Comparison of ENCODE assay signal across 10 mouse cellular contexts in genomic region chr8:60981388-60981787, GRCm38 (mm10). TPM values are rescaled to one million over a fixed set of nuclear protein-coding genes. Genes with fewer than 3 reads are reported as not detected.
A peak's percentile ranks its signal among the peaks of the same experiment; 100 is the strongest.
DNase-seq lines count a peak whose midpoint lies in the region; ATAC-seq and TF ChIP-seq lines count a peak whose summit lies in the region.
"Had no signal": no experiment of that assay in that cellular context is flagged by ENCODE, and none has a peak within 500 bp of the region (broad histone marks: within the 10 kb centered on the region; RNA-seq: fewer than 3 reads in every experiment).

No protein-coding gene starts in this region.

- ATAC-seq in kidney, embryonic 14.5 days (ENCODE audit: low FRiP score, low TSS enrichment) = no peak
- no peak for ATAC-seq in G1E (ENCODE audit: extremely low read depth, insufficient number of reproducible peaks, low FRiP score, poor library complexity, severe bottlenecking)
- ATAC-seq in hindbrain, embryonic 16.5 days = no peak
- no peak for ATAC-seq in midbrain, embryonic 16.5 days
- no peak for ATAC-seq in CD4-positive, CD25-positive, alpha-beta regulatory T cell, adult 4 months

- 0 out of 2 replicates have a peak, but pooled peaks cover 2% of the 10 kb centered on the region for H3K9me3 ChIP-seq in kidney, embryonic 14.5 days (ENCODE audit: control insufficient read depth, low read length)
- H3K9me3 ChIP-seq in G1E (replicated peaks) = no peaks in the 10 kb centered on the region
- H3K9me3 ChIP-seq in hindbrain, embryonic 16.5 days (ENCODE audit: control insufficient read depth, low read length) = no peaks in the 10 kb centered on the region
- H3K9me3 ChIP-seq in midbrain, embryonic 16.5 days (replicated peaks; ENCODE audit: control insufficient read depth, low read length, poor library complexity, severe bottlenecking) = no peaks in the 10 kb centered on the region

- H3K36me3 ChIP-seq in kidney, embryonic 14.5 days (ENCODE audit: control insufficient read depth, insufficient read depth, low read length) = no peaks in the 10 kb centered on the region
- H3K36me3 ChIP-seq in G1E (replicated peaks) = peaks cover 4% of the 10 kb centered on the region
- H3K36me3 ChIP-seq in hindbrain, embryonic 16.5 days (ENCODE audit: control insufficient read depth, insufficient read depth, low read length) = no peaks in the 10 kb centered on the region
- no peaks in the 10 kb centered on the region for H3K36me3 ChIP-seq in midbrain, embryonic 16.5 days (ENCODE audit: control insufficient read depth, insufficient read depth, low read length)

- no peak for TF ChIP-seq CTCF in G1E (IDR thresholded peaks at IDR 0.05; ENCODE audit: low read depth, low read length)

- H3K9ac ChIP-seq in kidney, embryonic 14.5 days (ENCODE audit: low read depth, low read length) = no peak overlapping the region
- H3K9ac ChIP-seq in hindbrain, embryonic 16.5 days (ENCODE audit: low read depth, low read length) = no peak overlapping the region
- H3K9ac ChIP-seq in midbrain, embryonic 16.5 days (ENCODE audit: low read depth, low read length) = no peak overlapping the region

- 20% methylated on average over 1 of the region's 1 CpGs for WGBS in kidney, embryonic 14.5 days
- WGBS in hindbrain, embryonic 16.5 days = 59% methylated on average over 1 of the region's 1 CpGs
- 56% methylated on average over 1 of the region's 1 CpGs for WGBS in midbrain, embryonic 16.5 days

- no peak for DNase-seq in kidney, adult 18-20 months
- no peak for DNase-seq in G1E (ENCODE audit: low spot score)
- DNase-seq in left cerebral cortex, adult 8-10 months (ENCODE audit: low spot score in 2 of 2) = no peak
- DNase-seq: cerebellum, adult 18-20 months; right cerebral cortex, postnatal 14 days; thymus, postnatal 25 days had no signal

- peak overlapping the region; percentile 79 for H3K4me2 ChIP-seq in kidney, embryonic 14.5 days (replicated peaks; ENCODE audit: low read depth, low read length)
- H3K4me2 ChIP-seq in hindbrain, embryonic 16.5 days (ENCODE audit: low read length) = peak overlapping the region; percentile 95
- peak overlapping the region; percentile 97 for H3K4me2 ChIP-seq in midbrain, embryonic 16.5 days (ENCODE audit: low read length)

- 0 out of 2 replicates have a peak, but pooled peaks cover 2% of the 10 kb centered on the region for H3K4me1 ChIP-seq in kidney, embryonic 14.5 days (ENCODE audit: control insufficient read depth, insufficient read depth, low read length)
- peaks cover 42% of the 10 kb centered on the region for H3K4me1 ChIP-seq in G1E (ENCODE audit: insufficient read depth, low read depth, low read length)
- peaks cover 14% of the 10 kb centered on the region for H3K4me1 ChIP-seq in hindbrain, embryonic 16.5 days (ENCODE audit: control insufficient read depth, insufficient read depth, low read depth, low read length)
- H3K4me1 ChIP-seq in midbrain, embryonic 16.5 days (ENCODE audit: control insufficient read depth, insufficient read depth, low read length) = peaks cover 16% of the 10 kb centered on the region

- H3K27ac ChIP-seq in kidney, embryonic 14.5 days (ENCODE audit: low read depth, low read length) = no peak overlapping the region
- H3K27ac ChIP-seq in hindbrain, embryonic 16.5 days (ENCODE audit: low read depth, low read length) = no peak overlapping the region
- no peak overlapping the region for H3K27ac ChIP-seq in midbrain, embryonic 16.5 days (ENCODE audit: low read length)

- H3K4me3 ChIP-seq in kidney, embryonic 14.5 days (ENCODE audit: low read length) = no peak overlapping the region; the same call in 1 of the 2 replicates
- peak overlapping the region; percentile 98 for H3K4me3 ChIP-seq in G1E (ENCODE audit: low read depth, low read length)
- H3K4me3 ChIP-seq in hindbrain, embryonic 16.5 days (ENCODE audit: low read length) = no peak overlapping the region
- no peak overlapping the region for H3K4me3 ChIP-seq in midbrain, embryonic 16.5 days (ENCODE audit: low read depth, low read length)

- no peaks in the 10 kb centered on the region for H3K27me3 ChIP-seq in kidney, embryonic 14.5 days (ENCODE audit: control insufficient read depth, insufficient read depth, low read length)
- no peaks in the 10 kb centered on the region for H3K27me3 ChIP-seq in G1E (ENCODE audit: insufficient read depth, low read length)
- no peaks in the 10 kb centered on the region for H3K27me3 ChIP-seq in hindbrain, embryonic 16.5 days (replicated peaks; ENCODE audit: control insufficient read depth, insufficient read depth, low read length)
- H3K27me3 ChIP-seq in midbrain, embryonic 16.5 days (ENCODE audit: control insufficient read depth, insufficient read depth, low read depth, low read length) = no peaks in the 10 kb centered on the region

RNA-seq across cellular contexts. Expression of gene Clcn3, which starts 1.7 kb away (rescaled TPM):
- 16.7 and 24.8 TPM in 2 replicates for polyA plus RNA-seq in kidney, embryonic 14.5 days (2014; fragmentation: Nextera tagmentation; extraction: Ambion mirVana)
- total RNA-seq in G1E (2014; fragmentation: Nextera tagmentation) (175 and 215 TPM in 2 replicates), G1E (2017) (136 and 147 TPM in 2 replicates)
- 16.2 and 18.0 TPM in 2 replicates for polyA plus RNA-seq in G1E (2012)
- polyA plus RNA-seq in hindbrain, embryonic 16.5 days (2015; fragmentation: Nextera tagmentation; extraction: Ambion mirVana) = 79.0 and 79.5 TPM in 2 replicates
- polyA plus RNA-seq in midbrain, embryonic 16.5 days (2015; fragmentation: Nextera tagmentation; extraction: Ambion mirVana) = 74.4 and 78.4 TPM in 2 replicates
- polyA plus RNA-seq in CD4-positive, CD25-positive, alpha-beta regulatory T cell, adult 4 months (2017; shearing (Covaris generic)) = 10 to 100 TPM; 19.0 to 22.3 TPM
- 100 to 1,000 TPM; 121 to 138 (median 128) TPM for total RNA-seq in left cerebral cortex, adult 8-10 months (2022)

RNA-seq across cellular contexts. Expression of gene Nek1, which starts 11.6 kb away (rescaled TPM):
- 15.0 and 24.9 TPM in 2 replicates for polyA plus RNA-seq in kidney, embryonic 14.5 days (2014; fragmentation: Nextera tagmentation; extraction: Ambion mirVana)
- 56.7 and 68.9 TPM in 2 replicates for total RNA-seq in G1E (2014; fragmentation: Nextera tagmentation)
- total RNA-seq in G1E (2017) = 32.1 and 34.9 TPM in 2 replicates
- 6.7 and 6.9 TPM in 2 replicates for polyA plus RNA-seq in G1E (2012)
- polyA plus RNA-seq in hindbrain, embryonic 16.5 days (2015; fragmentation: Nextera tagmentation; extraction: Ambion mirVana) = 26.4 and 30.3 TPM in 2 replicates
- 27.2 and 30.6 TPM in 2 replicates for polyA plus RNA-seq in midbrain, embryonic 16.5 days (2015; fragmentation: Nextera tagmentation; extraction: Ambion mirVana)
- polyA plus RNA-seq in CD4-positive, CD25-positive, alpha-beta regulatory T cell, adult 4 months (2017; shearing (Covaris generic)) = 1 to 10 TPM; 7.4 to 9.5 TPM
- total RNA-seq in left cerebral cortex, adult 8-10 months (2022) = 10 to 100 TPM; 27.7 to 35.2 (median 30.7) TPM
